Mouse (Mus musculus) cortical plate, adult 2 months (tissue): ENCODE data around the gene Ppat. TPM values are rescaled to one million over a fixed set of nuclear protein-coding genes. Genes with fewer than 3 reads are reported as not detected.
"Not testable (repeated sequence)": the region's sequence is repeated elsewhere in the genome, so short reads cannot be mapped to it uniquely, and the experiment has no call there.

Experiments used
- H3K27ac ChIP-seq: fragments of 200-500 bp; 2 replicates; pipeline ENCODE4 v1.5.1; 2012; ENCODE audit warnings: low read length, control low read depth, inconsistent platforms; ENCODE audit not compliant: insufficient read depth
- H3K4me1 ChIP-seq: fragments of 200-500 bp; 2 replicates; pipeline ENCODE4 v1.6.1; 2011; ENCODE audit warnings: low read length; ENCODE audit not compliant: control insufficient read depth, insufficient read depth
- H3K4me3 ChIP-seq: fragments of 200-500 bp; 2 replicates; pipeline ENCODE4 v1.5.1; 2011; ENCODE audit warnings: mild to moderate bottlenecking, low read length, control low read depth; ENCODE audit not compliant: insufficient read depth
- CTCF ChIP-seq: fragments of 200-500 bp; IDR thresholded peaks from 2 replicates; pipeline ENCODE4 v1.5.1; 2011; ENCODE audit warnings: mild to moderate bottlenecking, control low read depth, low read length; ENCODE audit not compliant: insufficient read depth; ENCODE audit errors: extremely low read depth
- POLR2A ChIP-seq: fragments of 200-500 bp; IDR thresholded peaks from 2 replicates; pipeline ENCODE4 v1.6.1; 2011; ENCODE audit warnings: mild to moderate bottlenecking, low read length, control low read depth; ENCODE audit not compliant: insufficient read depth; ENCODE audit errors: extremely low read depth
- polyA plus RNA-seq: library from polyadenylated mRNA; depleted of rRNA; stranded (reverse); fragments of >200 nt; gene quantifications from 2 replicates; pipeline ENCODE4 v1.2.3, GENCODE M21; 2012; rRNA removed

Ppat gene
- 8.1 and 9.4 TPM in 2 replicates for polyA plus RNA-seq

DNA sequence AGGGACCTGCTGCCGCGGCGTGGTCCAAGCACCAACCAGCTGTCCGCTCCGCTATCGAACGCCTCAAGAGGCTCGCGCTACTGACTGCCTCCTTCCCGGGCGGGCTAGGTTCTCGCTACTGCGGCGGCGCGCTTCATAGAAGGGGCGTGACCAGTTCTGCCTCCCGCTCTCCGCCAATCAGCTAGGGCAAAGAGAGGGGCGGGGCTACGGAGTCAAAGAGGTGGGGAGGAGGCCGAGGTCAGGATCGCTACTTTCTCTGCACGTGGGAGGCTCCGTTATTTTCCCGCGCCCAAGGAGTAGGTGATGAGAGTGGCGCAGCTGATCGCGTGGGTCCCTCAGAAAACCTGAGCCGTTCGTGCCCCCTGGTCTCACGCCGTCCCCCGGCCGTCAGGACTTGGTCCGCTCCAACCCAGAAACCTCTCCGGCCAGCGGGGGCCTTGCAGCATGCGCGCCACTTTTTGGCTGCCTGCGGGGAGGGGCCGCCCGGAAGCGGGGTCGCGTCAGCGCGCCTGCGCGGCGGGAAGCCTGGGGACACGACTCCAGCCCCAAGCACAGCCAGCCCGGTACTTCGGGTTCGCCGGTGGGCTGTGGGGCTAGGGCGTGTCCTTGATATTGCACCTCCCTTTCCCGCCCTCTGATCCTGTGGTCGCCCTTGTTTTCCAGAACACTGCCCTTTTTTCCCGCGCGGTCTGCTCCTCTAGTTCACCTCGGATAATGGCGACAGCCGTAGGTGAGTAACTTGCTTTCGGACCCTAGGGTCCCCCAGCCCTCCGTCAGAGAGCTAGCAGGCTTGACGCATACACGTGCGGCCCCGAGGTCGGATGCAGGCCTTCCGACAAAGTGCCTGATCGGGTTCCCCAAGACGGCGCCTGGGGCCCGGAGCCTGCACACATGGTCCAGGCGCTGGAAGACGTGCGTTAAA, at the start of gene Ppat, which contains the start of gene Paics:
Gene Ppat (minus strand): TSS at position 473 of the 922 bp plus-strand sequence.
Gene Paics (plus strand): TSS at position 202 of the 922 bp plus-strand sequence.
- TF ChIP-seq POLR2A (peak; percentile 92), CTCF (no peak)

DNA sequence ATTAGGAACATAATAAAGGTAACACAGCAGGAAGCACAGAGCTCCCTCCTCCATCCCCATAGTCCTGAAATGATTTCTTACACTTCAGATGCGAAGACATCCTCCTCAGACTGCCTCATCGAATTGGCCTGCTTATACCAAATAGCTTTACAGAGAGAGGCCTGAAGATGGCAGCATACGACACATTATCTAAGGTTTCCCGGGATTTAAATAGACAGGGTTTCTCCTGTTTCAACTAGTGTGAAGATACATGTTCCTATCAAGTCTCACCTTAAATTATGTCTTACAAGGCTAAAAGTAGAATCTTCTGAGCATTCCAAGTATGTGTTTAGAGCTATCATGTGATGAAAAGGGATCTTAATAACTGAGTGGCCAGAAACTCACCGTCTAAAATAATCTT, 47.0 kb upstream of the Ppat start:
- TF ChIP-seq CTCF (peak; percentile 50; the same call in 1 of the 2 replicates), POLR2A (no peak)
- Histone ChIP-seq H3K27ac (no peak overlapping the region), H3K4me1 (no peaks in the 10 kb centered on the region), H3K4me3 (no peak overlapping the region)

More for the DNA sequence above, at the start of gene Ppat, which contains the start of gene Paics:
- Histone ChIP-seq H3K4me3 (peak within 1 kb of the TSS; percentile 68), H3K27ac (no peak within 1 kb of the TSS; the same call in 1 of the 2 replicates), H3K4me1 (peaks cover 2% of the 10 kb centered on the region; the same call in 1 of the 2 replicates)

DNA sequence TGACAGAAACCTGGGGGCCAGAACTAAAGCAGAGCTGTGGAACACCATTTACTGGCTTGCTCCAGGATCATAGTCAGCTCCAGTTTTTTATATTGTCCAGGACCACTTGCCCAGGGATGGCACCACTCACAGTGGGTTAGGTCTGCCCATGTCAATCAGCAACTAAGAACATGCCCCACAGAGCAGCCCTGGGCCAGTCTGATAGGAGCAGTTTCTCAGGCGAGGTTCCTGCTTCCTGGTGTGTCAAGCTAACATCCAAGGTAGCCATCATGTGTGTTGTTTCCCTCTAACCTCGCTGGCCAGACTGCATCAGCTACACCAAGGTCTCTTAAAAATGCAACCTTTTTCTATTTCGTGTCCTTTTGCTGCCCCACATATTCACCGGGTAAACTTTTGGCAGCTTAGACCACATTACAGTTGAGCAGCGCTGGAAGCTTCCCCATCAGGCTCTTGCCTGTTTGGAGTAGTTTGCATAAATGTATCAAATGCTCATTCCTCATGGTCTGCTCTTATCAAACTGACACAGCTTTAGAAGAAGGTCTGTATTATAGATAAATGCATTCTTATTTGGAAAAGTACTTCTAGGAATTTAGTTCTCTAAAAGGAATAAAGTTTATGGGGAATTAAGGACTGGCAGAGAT, 41.9 kb upstream of the Ppat start:
- TF ChIP-seq POLR2A (no peak), CTCF (no peak)
- no peaks in the 10 kb centered on the region for H3K4me1 ChIP-seq
- no peak overlapping the region for H3K27ac ChIP-seq
- no peak overlapping the region for H3K4me3 ChIP-seq

DNA sequence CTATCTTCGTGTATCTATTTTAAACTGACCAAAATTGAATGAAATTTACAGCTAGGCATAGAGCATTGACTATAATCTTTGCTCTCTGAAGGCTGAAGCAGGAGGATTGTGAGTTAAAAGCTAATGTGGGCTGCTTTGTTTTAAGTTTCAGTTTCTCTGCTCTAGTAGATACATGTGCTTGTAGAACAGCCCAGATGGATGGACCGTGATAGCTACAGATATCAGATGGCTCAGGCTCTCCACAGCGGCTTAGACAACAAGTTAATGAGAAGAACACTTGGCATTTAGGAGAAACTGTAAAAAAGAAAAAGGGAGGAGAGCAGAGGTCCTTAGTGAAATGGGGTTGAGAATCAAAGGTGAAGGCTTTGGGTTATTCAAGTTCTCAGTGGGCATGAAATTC, 39.4 kb upstream of the Ppat start:
- Histone ChIP-seq H3K27ac (no peak overlapping the region), H3K4me3 (no peak overlapping the region), H3K4me1 (no peaks in the 10 kb centered on the region)
- TF ChIP-seq CTCF (no peak), POLR2A (no peak)

DNA sequence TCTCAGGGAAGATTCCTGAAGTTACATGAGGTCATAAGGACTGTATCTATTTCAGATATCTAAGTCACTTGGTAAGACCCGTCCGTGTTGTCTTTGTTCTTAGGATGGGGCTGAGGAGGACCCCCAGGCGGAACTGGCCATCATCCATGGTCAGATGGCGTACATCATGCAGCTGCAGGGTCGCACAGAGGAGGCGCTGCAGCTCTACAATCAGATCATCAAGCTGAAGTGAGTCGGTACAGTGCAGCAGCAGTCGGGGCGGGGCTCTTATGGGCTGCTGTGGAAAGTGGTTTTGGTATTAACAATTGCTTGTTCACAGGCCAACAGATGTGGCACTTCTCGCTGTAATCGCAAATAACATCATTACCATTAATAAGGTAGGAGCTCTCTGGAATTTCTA, 32.6 kb upstream of the Ppat start:
- H3K4me3 ChIP-seq: no peak overlapping the region
- TF ChIP-seq CTCF: no peak
- no peak for TF ChIP-seq POLR2A
- no peak overlapping the region for H3K27ac ChIP-seq
- H3K4me1 ChIP-seq: no peaks in the 10 kb centered on the region

DNA sequence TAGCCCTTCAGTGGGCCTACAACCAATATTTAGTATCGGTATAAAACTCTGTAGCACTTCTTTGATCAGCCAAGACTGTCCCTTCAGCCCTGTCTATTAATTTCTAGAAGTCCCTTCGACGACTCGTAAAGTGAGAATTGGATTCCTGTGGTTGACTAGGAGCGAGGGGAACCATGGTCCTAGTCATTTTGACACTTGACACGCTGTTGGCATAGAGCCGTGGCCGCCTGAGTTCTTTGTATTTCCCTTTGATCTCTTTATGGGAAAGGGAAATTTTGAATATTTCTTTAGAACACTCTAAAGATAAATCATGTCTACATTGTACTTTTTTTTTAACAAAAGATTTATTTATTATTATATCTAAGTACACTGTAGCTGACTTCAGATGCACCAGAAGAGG, 24.4 kb upstream of the Ppat start:
- Histone ChIP-seq H3K4me1 (peaks cover 2% of the 10 kb centered on the region; the same call in 1 of the 2 replicates), H3K4me3 (peak overlapping the region; percentile 85; the same call in 1 of the 2 replicates), H3K27ac (no peak overlapping the region)
- TF ChIP-seq POLR2A (no peak), CTCF (no peak)

DNA sequence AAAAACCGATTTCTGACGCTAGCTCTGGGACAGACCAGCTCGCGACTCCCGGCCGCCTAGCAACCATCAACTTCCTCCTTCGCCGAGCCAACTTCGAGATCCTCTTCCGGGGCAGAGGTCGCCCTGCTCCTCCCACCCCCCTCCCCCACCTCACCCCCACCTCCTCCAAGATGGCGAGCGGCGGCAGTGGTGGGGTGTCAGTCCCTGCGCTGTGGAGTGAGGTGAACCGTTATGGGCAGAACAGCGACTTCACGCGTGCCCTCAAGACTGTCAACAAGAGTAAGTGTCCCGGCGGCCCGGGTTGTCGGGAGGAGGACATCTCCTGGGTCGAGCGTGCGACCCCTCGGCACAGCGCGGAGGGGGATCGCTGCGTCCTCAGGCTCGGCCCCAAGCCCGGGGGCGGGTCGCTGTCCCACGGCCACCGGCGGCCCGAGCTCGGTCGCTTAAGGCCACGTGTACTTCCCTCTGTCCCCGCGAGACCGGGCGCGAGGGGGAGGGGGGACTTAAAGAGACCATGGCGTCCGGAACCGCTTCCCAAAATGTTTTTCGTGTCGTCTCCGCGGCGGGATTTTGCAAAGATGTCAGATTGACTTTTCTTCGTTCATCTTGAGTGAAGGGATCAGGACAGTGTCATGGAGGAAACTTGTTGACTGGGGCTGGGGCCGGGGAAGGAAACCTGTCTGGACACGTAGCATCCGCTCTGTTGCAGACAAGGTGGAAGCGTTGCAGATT, 23.3 kb upstream of the Ppat start, which contains the start of gene Srp72:
Gene Srp72 (plus strand): TSS at position 130 of the 732 bp plus-strand sequence.
- TF ChIP-seq POLR2A (peak; percentile 72), CTCF (no peak)
- H3K27ac ChIP-seq: peak within 1 kb of the TSS; percentile 93

DNA sequence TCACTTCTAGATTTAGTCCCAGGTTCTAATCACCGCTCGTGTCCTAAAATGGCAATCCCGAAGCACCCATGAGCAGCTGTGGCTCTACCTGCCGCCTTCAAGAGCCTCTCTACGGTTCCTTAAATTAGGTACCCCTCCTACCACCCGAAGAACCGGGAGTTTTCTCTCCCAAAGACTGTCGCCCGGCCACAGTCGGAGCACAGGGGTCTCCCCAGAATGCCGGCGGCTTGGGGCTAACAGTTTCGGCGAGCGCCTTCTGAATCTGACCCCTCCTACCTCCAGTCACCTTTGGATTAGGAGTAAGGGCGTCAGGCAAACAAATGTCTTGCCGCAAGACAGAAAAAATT, 22.8 kb upstream of the Ppat start:
- Histone ChIP-seq H3K4me3 (peak overlapping the region; percentile 85), H3K27ac (no peak overlapping the region), H3K4me1 (peaks cover 2% of the 10 kb centered on the region; the same call in 1 of the 2 replicates)
- TF ChIP-seq CTCF: no peak
- no peak for TF ChIP-seq POLR2A

More for the DNA sequence above, 23.3 kb upstream of the Ppat start, which contains the start of gene Srp72:
- Histone ChIP-seq H3K4me3 (peak within 1 kb of the TSS; percentile 85), H3K4me1 (peaks cover 2% of the 10 kb centered on the region; the same call in 1 of the 2 replicates)

DNA sequence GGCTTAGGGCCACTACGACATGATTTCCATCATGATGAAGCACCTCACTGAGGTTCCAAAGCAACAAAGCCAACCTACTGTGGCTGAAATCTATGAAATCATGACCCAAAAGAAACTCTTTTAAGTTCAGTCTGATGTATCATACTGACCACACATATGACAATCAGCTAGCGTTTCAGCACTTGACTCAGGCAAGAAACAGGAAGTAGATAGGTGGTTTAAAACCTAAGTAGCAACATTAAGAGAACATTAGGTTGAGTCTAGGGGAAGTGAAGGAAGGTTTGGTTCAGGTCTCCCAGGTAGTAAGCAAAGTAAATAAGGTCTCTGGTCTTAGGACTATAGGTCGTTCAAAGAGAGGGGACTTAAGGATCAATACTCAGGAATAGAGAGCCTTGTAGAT, 22.1 kb upstream of the Ppat start:
- Histone ChIP-seq H3K27ac (no peak overlapping the region), H3K4me3 (peak overlapping the region; percentile 85; the same call in 1 of the 2 replicates), H3K4me1 (peaks cover 2% of the 10 kb centered on the region; the same call in 1 of the 2 replicates)
- TF ChIP-seq CTCF (no peak), POLR2A (no peak)

DNA sequence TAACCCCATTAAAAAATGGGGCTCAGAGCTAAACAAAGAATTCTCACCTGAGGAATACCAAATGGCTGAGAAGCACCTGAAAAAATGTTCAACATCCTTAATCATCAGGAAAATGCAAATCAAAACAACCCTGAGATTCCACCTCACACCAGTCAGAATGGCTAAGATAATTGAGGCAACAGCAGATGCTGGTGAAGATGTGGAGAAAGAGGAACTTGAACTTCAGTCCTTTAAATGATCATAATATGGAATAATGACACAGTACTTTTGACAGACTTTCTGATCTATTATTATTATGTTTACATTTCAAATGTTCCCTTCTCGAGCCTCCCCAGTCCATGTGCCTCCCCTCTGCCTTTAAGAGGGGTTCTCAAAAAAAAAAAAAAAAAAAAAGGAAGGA, 19.7 kb upstream of the Ppat start:
- H3K4me1 ChIP-seq, H3K27ac ChIP-seq: not testable (repeated sequence)

More for the DNA sequence above, 19.7 kb upstream of the Ppat start:
- not testable (repeated sequence) for H3K4me3 ChIP-seq
